Mouse (Mus musculus) 416B (cell line): ENCODE data around the gene Bclaf3.
"Not testable (repeated sequence)": the region's sequence is repeated elsewhere in the genome, so short reads cannot be mapped to it uniquely, and the experiment has no call there.

Source experiments
- DNase-seq: peaks from one replicate; pipeline ENCODE4 v3.0.0; 2011; ENCODE audit warnings: low read depth

Bclaf3 gene

GRCm38 (mm10) chrX:159526388-159526787, at the start of gene Bclaf3:
Gene Bclaf3, plus strand, starts transcription at chrX:159526688.
- no peak for DNase-seq

GRCm38 (mm10) chrX:159478243-159478940, 48.1 kb upstream of the Bclaf3 start:
- not testable (repeated sequence) for DNase-seq

GRCm38 (mm10) chrX:159484247-159484646, 42.2 kb upstream of the Bclaf3 start:
- peak; percentile 31 for DNase-seq

- no peak for DNase-seq
Measured at GRCm38 (mm10) chrX:159503181-159503580, 23.3 kb upstream of the Bclaf3 start.

GRCm38 (mm10) chrX:159508331-159509036, 18.0 kb upstream of the Bclaf3 start:
- peak; percentile 75 for DNase-seq

GRCm38 (mm10) chrX:159509042-159509441, 17.4 kb upstream of the Bclaf3 start:
- peak; percentile 90 for DNase-seq

- DNase-seq = peak; percentile 87
Measured at GRCm38 (mm10) chrX:159509847-159510715, 16.4 kb upstream of the Bclaf3 start.

- no peak for DNase-seq
Measured at GRCm38 (mm10) chrX:159510716-159511051, 15.8 kb upstream of the Bclaf3 start.

- no peak for DNase-seq
Measured at GRCm38 (mm10) chrX:159515599-159515998, 10.9 kb upstream of the Bclaf3 start.

GRCm38 (mm10) chrX:159521780-159522179, 4.7 kb upstream of the Bclaf3 start:
- no peak for DNase-seq

GRCm38 (mm10) chrX:159522651-159523050, 3.8 kb upstream of the Bclaf3 start:
- no peak for DNase-seq

GRCm38 (mm10) chrX:159532427-159532810, 5.9 kb downstream of the Bclaf3 start:
- peak; percentile 96 for DNase-seq

- DNase-seq = peak; percentile 7
Measured at GRCm38 (mm10) chrX:159532811-159533462, 6.4 kb downstream of the Bclaf3 start.

GRCm38 (mm10) chrX:159541936-159542335, 15.4 kb downstream of the Bclaf3 start:
- DNase-seq = no peak

- DNase-seq = peak; percentile 33
Measured at GRCm38 (mm10) chrX:159547093-159547492, 20.6 kb downstream of the Bclaf3 start.

- DNase-seq = not testable (repeated sequence)
Measured at GRCm38 (mm10) chrX:159584738-159585137, 58.2 kb downstream of the Bclaf3 start.

- DNase-seq = peak; percentile 28
Measured at GRCm38 (mm10) chrX:159591633-159592032, 65.1 kb downstream of the Bclaf3 start.

- DNase-seq = no peak
Measured at GRCm38 (mm10) chrX:159597502-159597901, 71.0 kb downstream of the Bclaf3 start.

- no peak for DNase-seq
Measured at GRCm38 (mm10) chrX:159604832-159605231, 78.3 kb downstream of the Bclaf3 start.

GRCm38 (mm10) chrX:159606936-159607335, 80.4 kb downstream of the Bclaf3 start:
- peak; percentile 40 for DNase-seq

GRCm38 (mm10) chrX:159626208-159626906, 99.9 kb downstream of the Bclaf3 start:
- peak; percentile 69 for DNase-seq
